ENCODE assay signal across 9 mouse cellular contexts in the genomic region with DNA sequence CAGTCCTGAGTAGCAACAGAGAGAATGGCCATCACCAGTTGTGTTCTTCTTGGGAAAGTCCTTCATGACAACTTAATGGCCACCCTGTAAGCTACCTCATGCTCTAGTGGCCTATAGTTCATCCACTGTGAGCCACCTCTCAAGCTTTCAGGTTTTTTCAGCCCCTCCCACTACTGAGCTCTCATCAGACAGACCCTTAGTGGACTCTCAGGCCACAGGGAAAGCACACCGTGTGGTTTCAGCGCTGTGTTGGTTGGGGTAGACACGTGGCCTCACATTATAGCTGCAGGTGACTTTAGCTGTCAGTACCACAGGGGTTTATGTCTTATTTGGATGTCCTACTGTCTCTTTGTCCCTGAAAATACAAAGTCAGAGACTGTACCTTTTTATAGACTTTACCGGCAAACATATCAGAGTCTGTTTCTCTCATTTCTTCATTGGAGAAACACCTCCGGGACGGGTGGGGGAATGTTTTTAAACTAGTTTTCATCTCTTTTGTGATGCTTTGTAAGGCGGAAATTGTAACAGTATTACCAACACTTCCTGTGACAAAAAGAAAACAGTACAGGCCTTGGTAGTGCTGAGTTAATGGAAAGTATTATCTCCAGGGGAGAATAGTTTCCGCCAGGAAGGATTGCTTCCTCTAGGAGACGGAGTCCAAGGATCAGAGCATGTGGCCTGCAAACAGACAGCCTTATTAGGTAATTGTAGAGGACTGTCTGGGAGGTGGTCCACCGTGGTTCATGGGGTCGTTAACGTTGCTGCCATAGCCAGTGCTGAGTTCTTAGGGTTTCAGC. TPM values are rescaled to one million over a fixed set of nuclear protein-coding genes. Genes with fewer than 3 reads are reported as not detected.
DNase-seq lines count a peak whose midpoint lies in the region; ATAC-seq and TF ChIP-seq lines count a peak whose summit lies in the region.
"Had no signal": no experiment of that assay in that cellular context is flagged by ENCODE, and none has a peak within 500 bp of the region (broad histone marks: within the 10 kb centered on the region; RNA-seq: fewer than 3 reads in every experiment).

No protein-coding gene starts in this region.

- TF ChIP-seq POLR2A in brain, embryonic 14.5 days (IDR thresholded peaks at IDR 0.05; ENCODE audit: borderline replicate concordance, extremely low read depth, insufficient read depth, insufficient read length, poor library complexity, severe bottlenecking) = no peak

- no peak for DNase-seq in kidney, adult 18-20 months
- DNase-seq in brain, embryonic 14.5 days (ENCODE audit: low read depth) = peak; percentile 31
- DNase-seq in kidney, postnatal 36 days = peak; percentile 25 to 61
- DNase-seq in frontal cortex, postnatal 36 days (ENCODE audit: low spot score in 2 of 2) = no peak
- no peak for DNase-seq in thymus, postnatal 36 days
- DNase-seq: adrenal gland, postnatal 25 days had no signal

- H3K9me3 ChIP-seq in kidney, embryonic 16.5 days (ENCODE audit: low read length) = no peaks in the 10 kb centered on the region
- H3K9me3 ChIP-seq: forebrain, embryonic 15.5 days had no signal

- H3K4me3 ChIP-seq in kidney, embryonic 16.5 days (ENCODE audit: low read length) = no peak overlapping the region
- H3K4me3 ChIP-seq: forebrain, embryonic 15.5 days had no signal

- no peak for TF ChIP-seq CTCF in brain, embryonic 14.5 days (IDR thresholded peaks at IDR 0.05; ENCODE audit: borderline replicate concordance, extremely low read depth, insufficient read depth, insufficient read length)

- H3K27me3 ChIP-seq in kidney, embryonic 16.5 days (ENCODE audit: insufficient read depth, low read length) = no peaks in the 10 kb centered on the region
- H3K27me3 ChIP-seq: forebrain, embryonic 15.5 days had no signal

- no peak overlapping the region for H3K27ac ChIP-seq in kidney, embryonic 16.5 days (ENCODE audit: low read length)
- H3K27ac ChIP-seq: forebrain, embryonic 15.5 days had no signal

- no peaks in the 10 kb centered on the region for H3K36me3 ChIP-seq in kidney, embryonic 16.5 days (ENCODE audit: insufficient read depth, low read length)
- H3K36me3 ChIP-seq: forebrain, embryonic 15.5 days had no signal

- H3K4me1 ChIP-seq in kidney, embryonic 16.5 days (ENCODE audit: insufficient read depth, low read length) = peaks cover 24% of the 10 kb centered on the region

- H3K4me2 ChIP-seq in kidney, embryonic 16.5 days (replicated peaks; ENCODE audit: low read depth, low read length) = no peak overlapping the region
- H3K4me2 ChIP-seq: forebrain, embryonic 15.5 days had no signal

- ATAC-seq in kidney, embryonic 16.5 days (ENCODE audit: low FRiP score, low TSS enrichment) = peak; percentile 60; the same call in 1 of the 2 replicates
- peak; percentile 40 for ATAC-seq in CD4-positive, CD25-positive, alpha-beta regulatory T cell, adult 4 months
- ATAC-seq: forebrain, embryonic 15.5 days had no signal

- no peak overlapping the region for H3K9ac ChIP-seq in kidney, embryonic 16.5 days (replicated peaks; ENCODE audit: low read length)
- H3K9ac ChIP-seq: forebrain, embryonic 15.5 days had no signal

- WGBS in kidney, embryonic 16.5 days = 60% methylated on average over 12 of the region's 12 CpGs

RNA-seq across cellular contexts. Expression of a gene that starts 33.5 kb away (rescaled TPM):
- polyA plus RNA-seq in kidney, embryonic 16.5 days (2015; fragmentation: Nextera tagmentation; extraction: Ambion mirVana) = 15.3 and 20.8 TPM in 2 replicates
- polyA plus RNA-seq in CD4-positive, CD25-positive, alpha-beta regulatory T cell, adult 4 months (2017; shearing (Covaris generic)) = 10 to 100 TPM; 42.2 to 42.6 TPM
- polyA plus RNA-seq in brain, embryonic 14.5 days (2012; rRNA removed) = 29.9 and 31.8 TPM in 2 replicates

Comparison
In these comparisons a context has a peak if more than half of its experiments do, and no peak if none do; other contexts are left out.
1. DNase-seq: peak in brain, embryonic 14.5 days (single experiment) and kidney, postnatal 36 days (2 of 2); none in kidney, adult 18-20 months (single experiment), frontal cortex, postnatal 36 days (0 of 2) and thymus, postnatal 36 days (0 of 2).